Mouse (Mus musculus) midbrain, postnatal 0 days (tissue): Measurements from ENCODE around the gene Irf2bp2. TPM values are rescaled to one million over a fixed set of nuclear protein-coding genes. Genes with fewer than 3 reads are reported as not detected.

Experiments
- ATAC-seq: fragments of 200-750 bp; cut with Nextera tagmentation; 2 replicates; pipeline ENCODE4 v1.8.0; 2017; ENCODE audit warnings: moderate number of reproducible peaks, mild to moderate bottlenecking, moderate TSS enrichment, moderate library complexity; ENCODE audit not compliant: low FRiP score
- DNase-seq: peaks from one replicate; pipeline ENCODE4 v3.0.0-alpha.2; 2015; ENCODE audit warnings: low spot score
- H3K27ac ChIP-seq: fragments of 300-500 bp; sonication (generic); 2 replicates; pipeline ENCODE4 v1.5.1; 2014; ENCODE audit warnings: low read depth, mild to moderate bottlenecking, low read length, mixed read lengths
- H3K27me3 ChIP-seq: fragments of 300-500 bp; sonication (generic); 2 replicates; pipeline ENCODE4 v1.6.1; 2014; ENCODE audit warnings: low read length, control low read depth, mixed read lengths; ENCODE audit not compliant: insufficient read depth
- H3K36me3 ChIP-seq: fragments of 300-500 bp; sonication (generic); 2 replicates; pipeline ENCODE4 v1.6.1; 2014; ENCODE audit warnings: low read length, control low read depth, mixed read lengths; ENCODE audit not compliant: insufficient read depth
- H3K4me1 ChIP-seq: fragments of 300-500 bp; sonication (generic); 2 replicates; pipeline ENCODE4 v1.6.1; 2014; ENCODE audit warnings: mild to moderate bottlenecking, control low read depth, antibody characterized with exemption, low read length, mixed read lengths; ENCODE audit not compliant: insufficient read depth
- H3K4me2 ChIP-seq: fragments of 300-500 bp; sonication (generic); 2 replicates; pipeline ENCODE4 v1.6.1; 2014; ENCODE audit warnings: low read depth, mild to moderate bottlenecking, low read length, mixed read lengths; ENCODE audit not compliant: poor library complexity, severe bottlenecking
- H3K4me3 ChIP-seq: fragments of 300-500 bp; sonication (generic); 2 replicates; pipeline ENCODE4 v1.5.1; 2014; ENCODE audit warnings: low read depth, mild to moderate bottlenecking, low read length, moderate library complexity
- H3K9ac ChIP-seq: fragments of 300-500 bp; sonication (generic); replicated peaks from 2 replicates; pipeline ENCODE4 v1.6.1; 2014; ENCODE audit warnings: mild to moderate bottlenecking, low read length, moderate library complexity, mixed read lengths; ENCODE audit not compliant: poor library complexity, severe bottlenecking
- H3K9me3 ChIP-seq: fragments of 300-500 bp; sonication (generic); 2 replicates; pipeline ENCODE4 v1.6.1; 2016; ENCODE audit warnings: low read length, control low read depth
- CTCF ChIP-seq: IDR thresholded peaks from 2 replicates; pipeline ENCODE4 v1.5.1; 2016; ENCODE audit warnings: antibody characterized with exemption, mild to moderate bottlenecking
- WGBS: fragments of 180-500 bp; shearing (Covaris S2); extraction: QIAGEN DNeasy Blood & Tissue Kit; methylation state at CpG from one replicate; pipeline ENCODE4 v1.1.7; 2014; 5-methylcytosine and 5-hydroxymethylcytosine counted together
- polyA plus RNA-seq: library from polyadenylated mRNA; unstranded; fragments of >200 nt; fragmentation: Nextera tagmentation; extraction: Ambion mirVana; gene quantifications from 2 replicates; pipeline ENCODE4 v1.2.1, GENCODE M21; 2015
- total RNA-seq: library from RNA; depleted of rRNA; stranded (reverse); fragments of >200 nt; gene quantifications from 2 replicates; pipeline ENCODE4 v1.2.3, GENCODE M21; 2014

Irf2bp2 gene
- total and polyA plus RNA-seq, 2 experiments from 2014 or later: 9.2 to 88.2 TPM

DNA sequence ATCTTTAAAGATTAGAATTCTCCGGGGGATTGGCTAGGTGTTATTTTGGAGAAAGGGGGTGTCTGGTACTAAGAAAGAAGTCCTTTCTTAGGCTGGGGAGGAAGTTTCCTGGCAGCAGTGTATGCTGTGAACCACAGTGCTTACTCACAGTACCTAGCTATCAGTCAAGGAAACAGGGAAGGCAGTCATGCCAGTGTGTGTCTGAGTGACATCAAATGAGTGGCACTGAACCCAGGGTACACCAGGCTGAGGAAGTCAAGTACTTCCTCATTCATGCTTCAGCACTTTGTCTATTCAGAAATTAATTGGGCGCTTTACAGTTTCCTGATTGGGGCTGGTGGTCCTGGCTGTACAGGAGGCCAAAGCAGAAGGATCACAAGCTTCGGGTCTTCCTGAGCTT is 34.8 kb upstream of the Irf2bp2 start:
- no peak for TF ChIP-seq CTCF
- H3K36me3 ChIP-seq: no peaks in the 10 kb centered on the region
- H3K4me1 ChIP-seq: no peaks in the 10 kb centered on the region
- 92% methylated on average over 3 of the region's 3 CpGs for WGBS
- ATAC-seq: no peak
- no peak overlapping the region for H3K4me2 ChIP-seq
- no peak overlapping the region for H3K4me3 ChIP-seq
- H3K9ac ChIP-seq: no peak overlapping the region
- no peak for DNase-seq
- no peaks in the 10 kb centered on the region for H3K27me3 ChIP-seq
- H3K27ac ChIP-seq: no peak overlapping the region
- H3K9me3 ChIP-seq: peaks cover 10% of the 10 kb centered on the region; the same call in 1 of the 2 replicates

DNA sequence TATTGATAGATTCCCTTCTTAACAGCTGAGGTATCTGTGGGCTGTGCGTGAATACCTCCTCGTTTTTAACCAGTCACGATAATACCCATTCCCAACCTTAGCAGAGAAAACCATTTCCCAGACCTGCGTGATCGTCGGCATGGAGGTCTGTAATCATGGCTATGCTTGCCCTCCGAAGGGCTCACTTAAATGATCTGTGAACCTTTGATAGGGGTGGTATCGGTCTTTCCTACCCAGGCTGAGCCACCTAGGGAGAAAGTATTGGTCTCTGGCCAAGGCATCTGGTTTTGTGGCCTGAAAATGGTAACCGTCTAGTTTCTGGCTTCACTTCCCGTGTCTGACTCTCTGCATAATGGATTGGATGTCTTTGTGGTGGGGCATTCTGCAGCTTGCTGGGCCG is 32.6 kb upstream of the Irf2bp2 start:
- H3K27me3 ChIP-seq: no peaks in the 10 kb centered on the region
- 92% methylated on average over 11 of the region's 11 CpGs for WGBS
- ATAC-seq: no peak
- no peaks in the 10 kb centered on the region for H3K36me3 ChIP-seq
- H3K4me1 ChIP-seq: no peaks in the 10 kb centered on the region
- H3K9me3 ChIP-seq: peaks cover 10% of the 10 kb centered on the region; the same call in 1 of the 2 replicates
- no peak overlapping the region for H3K27ac ChIP-seq
- TF ChIP-seq CTCF: no peak
- H3K4me2 ChIP-seq: no peak overlapping the region
- H3K4me3 ChIP-seq: no peak overlapping the region
- no peak for DNase-seq
- H3K9ac ChIP-seq: no peak overlapping the region

DNA sequence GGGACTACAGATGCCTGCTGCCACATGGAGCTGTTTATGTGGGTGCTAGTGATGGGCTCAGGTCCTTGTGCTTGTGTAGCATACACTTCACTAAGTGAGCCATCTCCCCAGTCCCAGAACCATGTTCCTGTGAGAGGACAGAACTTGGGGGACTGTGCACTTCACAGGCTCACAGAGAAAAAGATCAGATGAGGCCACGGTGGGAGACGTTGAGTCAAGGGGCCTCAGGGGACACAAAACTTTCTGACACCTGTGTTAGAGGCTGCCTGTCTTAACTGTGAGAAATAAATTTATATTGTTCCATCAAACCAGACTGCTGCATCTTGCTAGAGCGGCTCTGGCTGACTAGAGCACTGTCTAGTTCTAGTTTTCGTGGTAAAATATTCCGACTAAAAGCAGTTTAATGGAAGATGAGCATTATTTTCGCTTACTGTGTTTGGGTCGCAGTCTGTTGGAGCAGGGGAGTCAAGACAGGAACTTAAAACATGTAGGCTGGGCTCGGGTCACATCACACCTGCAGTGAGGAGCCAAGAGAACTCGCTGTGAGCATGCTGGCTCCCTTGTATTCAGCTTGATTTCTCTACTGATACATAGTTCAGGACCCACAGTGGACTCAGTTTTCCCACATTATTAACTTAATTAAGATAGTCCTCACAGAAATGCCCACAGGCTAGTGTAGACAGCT is 28.5 kb upstream of the Irf2bp2 start:
- 87% methylated on average over 9 of the region's 9 CpGs for WGBS
- Histone ChIP-seq H3K4me1 (no peaks in the 10 kb centered on the region), H3K27me3 (no peaks in the 10 kb centered on the region), H3K9me3 (no peaks in the 10 kb centered on the region), H3K4me2 (no peak overlapping the region), H3K36me3 (no peaks in the 10 kb centered on the region), H3K4me3 (no peak overlapping the region), H3K9ac (no peak overlapping the region), H3K27ac (no peak overlapping the region)
- ATAC-seq: no peak
- TF ChIP-seq CTCF: no peak
- DNase-seq: no peak

DNA sequence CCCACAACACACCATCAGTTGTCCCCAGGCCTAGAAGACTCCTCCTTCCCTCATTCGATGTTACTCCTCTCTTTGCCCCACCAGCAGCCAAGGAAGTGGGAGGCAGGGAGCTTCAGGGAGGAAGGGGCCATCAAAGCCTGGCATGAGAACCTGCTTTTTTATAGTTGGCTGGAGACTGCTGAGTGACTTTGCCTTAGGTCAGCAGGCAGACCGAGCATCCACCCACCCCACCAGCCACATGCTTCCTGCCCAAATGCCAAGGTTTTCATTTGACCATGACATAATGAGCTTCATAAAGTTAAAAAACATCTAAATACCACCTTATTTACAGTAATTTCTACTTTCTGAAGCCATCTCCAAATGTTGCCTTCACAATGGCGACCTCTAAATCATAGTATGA is 26.9 kb upstream of the Irf2bp2 start:
- Histone ChIP-seq H3K36me3 (no peaks in the 10 kb centered on the region), H3K4me1 (no peaks in the 10 kb centered on the region), H3K9me3 (0 out of 2 replicates have a peak, but pooled peaks cover 5% of the 10 kb centered on the region), H3K27me3 (no peaks in the 10 kb centered on the region), H3K4me3 (no peak overlapping the region), H3K27ac (no peak overlapping the region), H3K4me2 (no peak overlapping the region), H3K9ac (no peak overlapping the region)
- no peak for TF ChIP-seq CTCF
- no peak for ATAC-seq
- WGBS: 77% methylated on average over 3 of the region's 3 CpGs
- DNase-seq: no peak

DNA sequence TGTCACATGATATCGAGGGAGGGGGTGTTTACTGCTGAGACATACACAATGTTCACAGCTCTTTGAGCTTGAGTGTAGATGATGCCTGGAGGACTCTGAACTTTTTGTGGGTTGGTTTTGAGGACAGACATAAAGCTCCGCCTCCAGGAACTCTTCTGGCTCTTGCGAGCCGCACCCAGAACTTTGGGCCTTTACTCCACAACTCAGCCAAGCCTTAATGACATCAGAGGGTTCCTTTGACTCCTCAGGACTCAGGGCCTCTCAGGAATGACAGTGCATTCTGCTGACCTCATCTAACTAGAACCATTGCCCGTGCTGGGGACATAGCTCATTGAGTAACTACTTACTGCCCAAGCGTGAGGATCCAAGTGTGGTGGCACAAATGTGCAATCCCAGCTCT is 25.7 kb upstream of the Irf2bp2 start:
- TF ChIP-seq CTCF: no peak

DNA sequence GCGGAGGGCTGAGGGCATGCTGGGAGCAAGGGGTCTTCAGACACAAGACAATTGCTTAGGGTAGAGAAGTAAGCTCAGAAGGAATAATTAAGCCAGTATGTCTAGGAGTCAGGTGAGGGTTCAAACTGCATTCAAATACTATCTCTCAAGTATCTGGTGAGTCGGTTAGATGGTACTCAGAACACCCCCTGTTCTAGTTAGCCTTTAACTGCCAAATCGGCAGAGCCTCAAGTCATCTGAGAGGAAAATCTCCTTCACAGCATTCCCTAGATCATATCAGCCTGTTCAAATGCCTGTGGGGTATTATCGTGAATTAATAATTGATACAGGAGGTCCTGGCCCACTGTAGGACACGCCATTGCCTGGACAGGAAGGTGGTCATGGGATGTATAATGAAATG is 23.9 kb upstream of the Irf2bp2 start:
- WGBS: 92% methylated on average over 5 of the region's 5 CpGs
- H3K36me3 ChIP-seq: no peaks in the 10 kb centered on the region
- no peak overlapping the region for H3K4me3 ChIP-seq
- H3K4me1 ChIP-seq: no peaks in the 10 kb centered on the region
- no peak for TF ChIP-seq CTCF
- H3K4me2 ChIP-seq: no peak overlapping the region
- H3K9ac ChIP-seq: no peak overlapping the region
- DNase-seq (no peak), ATAC-seq (no peak)
- H3K9me3 ChIP-seq: 0 out of 2 replicates have a peak, but pooled peaks cover 5% of the 10 kb centered on the region
- H3K27ac ChIP-seq: no peak overlapping the region
- H3K27me3 ChIP-seq: no peaks in the 10 kb centered on the region

More for the DNA sequence above, 25.7 kb upstream of the Irf2bp2 start:
- WGBS: 96% methylated on average over 6 of the region's 6 CpGs
- no peak overlapping the region for H3K27ac ChIP-seq
- DNase-seq: no peak
- no peaks in the 10 kb centered on the region for H3K36me3 ChIP-seq
- H3K4me3 ChIP-seq: no peak overlapping the region
- no peak for ATAC-seq
- H3K4me1 ChIP-seq: no peaks in the 10 kb centered on the region
- 0 out of 2 replicates have a peak, but pooled peaks cover 5% of the 10 kb centered on the region for H3K9me3 ChIP-seq
- no peak overlapping the region for H3K4me2 ChIP-seq
- no peak overlapping the region for H3K9ac ChIP-seq
- H3K27me3 ChIP-seq: no peaks in the 10 kb centered on the region
